Mouse (Mus musculus) hindbrain, embryonic 14.5 days (tissue): ENCODE data around the gene Ston2. TPM values are rescaled to one million over a fixed set of nuclear protein-coding genes. Genes with fewer than 3 reads are reported as not detected.
"Not testable (repeated sequence)": the region's sequence is repeated elsewhere in the genome, so short reads cannot be mapped to it uniquely, and the experiment has no call there.

Experiments used
- ATAC-seq: fragments of 200-750 bp; cut with Nextera tagmentation; 2 replicates; pipeline ENCODE4 v1.8.0; 2017; ENCODE audit warnings: moderate number of reproducible peaks, mild to moderate bottlenecking, moderate TSS enrichment, moderate library complexity; ENCODE audit not compliant: low FRiP score
- DNase-seq: peaks from one replicate; pipeline ENCODE4 v3.0.0-alpha.2; 2015; ENCODE audit warnings: low spot score
- H3K27ac ChIP-seq: fragments of 300-500 bp; sonication (generic); 2 replicates; pipeline ENCODE4 v1.5.1; 2014; ENCODE audit warnings: mild to moderate bottlenecking, moderate library complexity
- H3K27me3 ChIP-seq: fragments of 300-500 bp; sonication (generic); 2 replicates; pipeline ENCODE4 v1.6.1; 2014; ENCODE audit warnings: mild to moderate bottlenecking, low read length, mixed read lengths; ENCODE audit not compliant: control insufficient read depth, insufficient read depth
- H3K36me3 ChIP-seq: fragments of 300-500 bp; sonication (generic); replicated peaks from 2 replicates; pipeline ENCODE4 v1.6.1; 2014; ENCODE audit not compliant: control insufficient read depth, insufficient read depth
- H3K4me1 ChIP-seq: fragments of 300-500 bp; sonication (generic); replicated peaks from 2 replicates; pipeline ENCODE4 v1.6.1; 2014; ENCODE audit warnings: antibody characterized with exemption, low read length, mixed read lengths; ENCODE audit not compliant: control insufficient read depth, insufficient read depth
- H3K4me2 ChIP-seq: fragments of 300-500 bp; sonication (generic); replicated peaks from 2 replicates; pipeline ENCODE4 v1.6.1; 2014; ENCODE audit warnings: mild to moderate bottlenecking, moderate library complexity
- H3K4me3 ChIP-seq: fragments of 300-500 bp; sonication (generic); replicated peaks from 2 replicates; pipeline ENCODE4 v1.5.1; 2014; ENCODE audit warnings: mild to moderate bottlenecking, low read length
- H3K9ac ChIP-seq: fragments of 300-500 bp; sonication (generic); 2 replicates; pipeline ENCODE4 v1.6.1; 2014
- H3K9me3 ChIP-seq: fragments of 300-500 bp; sonication (generic); 2 replicates; pipeline ENCODE4 v1.6.1; 2016; ENCODE audit warnings: low read length; ENCODE audit not compliant: control insufficient read depth
- WGBS: fragments of 180-500 bp; shearing (Covaris S2); extraction: QIAGEN DNeasy Blood & Tissue Kit; methylation state at CpG from one replicate; pipeline ENCODE4 v1.1.7; 2014; 5-methylcytosine and 5-hydroxymethylcytosine counted together
- microRNA-seq: library from miRNA; unstranded; fragments of <30 nt; microRNA quantifications from one replicate; pipeline ENCODE4, GENCODE M21; 2016
- polyA plus RNA-seq: library from polyadenylated mRNA; unstranded; fragments of >200 nt; fragmentation: Nextera tagmentation; extraction: Ambion mirVana; gene quantifications from 2 replicates; pipeline ENCODE4 v1.2.1, GENCODE M21; 2014

The Ston2 gene
- polyA plus RNA-seq, 1 experiment from 2014 or later, result 9.5 TPM

GRCm38 (mm10) chr12:91588176-91588669 is 200.0 kb downstream of the Ston2 start:
- H3K4me2 ChIP-seq, result peak overlapping the region; percentile 60
- peak overlapping the region; percentile 100 for H3K27ac ChIP-seq
- no peaks in the 10 kb centered on the region for H3K27me3 ChIP-seq
- ATAC-seq (peak; percentile 92), DNase-seq (peak; percentile 94)
- peak overlapping the region; percentile 95 for H3K4me3 ChIP-seq
- H3K9ac ChIP-seq, result peak overlapping the region; percentile 100
- no peaks in the 10 kb centered on the region for H3K9me3 ChIP-seq
- peaks cover 25% of the 10 kb centered on the region for H3K36me3 ChIP-seq
- peaks cover 32% of the 10 kb centered on the region for H3K4me1 ChIP-seq
- 0% methylated on average over 32 of the region's 32 CpGs for WGBS

- 8% methylated on average over 5 of the region's 5 CpGs for WGBS
- no peaks in the 10 kb centered on the region for H3K9me3 ChIP-seq
- H3K27me3 ChIP-seq, result no peaks in the 10 kb centered on the region
- peaks cover 39% of the 10 kb centered on the region for H3K4me1 ChIP-seq
- H3K4me2 ChIP-seq, result peak overlapping the region; percentile 60
- H3K27ac ChIP-seq, result peak overlapping the region; percentile 100
- H3K36me3 ChIP-seq, result peaks cover 31% of the 10 kb centered on the region
- peak overlapping the region; percentile 95 for H3K4me3 ChIP-seq
- H3K9ac ChIP-seq, result peak overlapping the region; percentile 100
- ATAC-seq (no peak), DNase-seq (peak; percentile 61)
Measured at GRCm38 (mm10) chr12:91587491-91588033, 200.6 kb downstream of the Ston2 start.

GRCm38 (mm10) chr12:91587077-91587476 is 201.1 kb downstream of the Ston2 start:
- ATAC-seq, result no peak
- 36% methylated on average over 3 of the region's 3 CpGs for WGBS
- H3K4me1 ChIP-seq, result peaks cover 42% of the 10 kb centered on the region

DNA sequence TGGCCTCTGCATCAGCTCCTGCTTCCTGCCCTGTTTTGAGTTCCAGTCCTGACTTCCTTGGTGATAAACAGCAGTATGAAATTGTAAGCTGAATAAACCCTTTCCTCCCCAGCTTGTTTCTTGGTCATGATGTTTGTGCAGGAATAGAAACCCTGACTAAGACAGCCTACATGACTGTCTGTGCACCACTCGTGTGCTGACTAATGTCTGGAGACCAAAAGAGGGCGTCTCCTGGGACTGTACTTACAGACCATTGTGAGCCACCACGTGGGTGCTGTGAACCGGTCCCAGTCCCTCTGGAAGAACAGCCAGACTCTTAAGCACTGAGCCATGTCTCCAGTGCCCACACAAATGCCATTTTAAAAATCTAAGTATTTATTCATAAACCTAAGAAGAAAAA is 202.4 kb downstream of the Ston2 start:
- H3K4me1 ChIP-seq, result peaks cover 38% of the 10 kb centered on the region
- not testable (repeated sequence) for H3K9me3 ChIP-seq, H3K9ac ChIP-seq, ATAC-seq, H3K27ac ChIP-seq, H3K27me3 ChIP-seq, H3K4me3 ChIP-seq, H3K4me2 ChIP-seq, DNase-seq
- WGBS, result 96% methylated on average over 4 of the region's 4 CpGs
- peaks cover 49% of the 10 kb centered on the region for H3K36me3 ChIP-seq

More at GRCm38 (mm10) chr12:91587077-91587476, 201.1 kb downstream of the Ston2 start:
- peak overlapping the region; percentile 100 for H3K9ac ChIP-seq
- H3K27me3 ChIP-seq, result no peaks in the 10 kb centered on the region
- H3K9me3 ChIP-seq, result no peaks in the 10 kb centered on the region
- H3K27ac ChIP-seq, result peak overlapping the region; percentile 100; the same call in 1 of the 2 replicates
- H3K4me3 ChIP-seq, result peak overlapping the region; percentile 95
- DNase-seq, result no peak
- peak overlapping the region; percentile 60 for H3K4me2 ChIP-seq
- peaks cover 36% of the 10 kb centered on the region for H3K36me3 ChIP-seq

GRCm38 (mm10) chr12:91585206-91585605 is 203.0 kb downstream of the Ston2 start:
- H3K9ac ChIP-seq, result no peak overlapping the region
- H3K9me3 ChIP-seq, result no peaks in the 10 kb centered on the region
- no peak overlapping the region for H3K4me3 ChIP-seq
- no peak overlapping the region for H3K4me2 ChIP-seq
- H3K36me3 ChIP-seq, result peaks cover 55% of the 10 kb centered on the region
- H3K27ac ChIP-seq, result no peak overlapping the region
- H3K27me3 ChIP-seq, result no peaks in the 10 kb centered on the region
- 97% methylated on average over 3 of the region's 3 CpGs for WGBS
- DNase-seq, result no peak
- ATAC-seq, result no peak
- peaks cover 35% of the 10 kb centered on the region for H3K4me1 ChIP-seq

DNA sequence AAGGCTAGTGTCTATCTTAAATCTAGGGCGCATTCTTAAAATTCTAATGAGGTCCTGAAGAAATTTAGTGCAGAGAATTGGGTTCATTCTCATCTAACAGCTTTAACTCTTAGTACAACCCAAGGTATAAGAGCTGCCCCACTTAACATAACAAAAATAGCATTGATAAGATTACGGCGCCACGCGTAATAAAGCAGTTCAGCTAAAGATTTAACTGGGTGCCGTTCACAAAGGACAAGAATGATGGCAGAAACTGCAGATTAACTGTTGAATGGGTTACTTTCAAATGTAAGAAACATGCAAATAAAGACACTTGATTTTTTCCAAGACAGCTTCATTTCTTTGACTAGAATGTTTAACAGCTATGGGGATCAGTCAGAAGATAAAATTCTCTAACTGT is 204.8 kb downstream of the Ston2 start:
- Histone ChIP-seq H3K4me3 (no peak overlapping the region), H3K4me1 (peaks cover 35% of the 10 kb centered on the region), H3K9ac (peak overlapping the region; percentile 28; the same call in 1 of the 2 replicates), H3K4me2 (peak overlapping the region; percentile 31), H3K9me3 (no peaks in the 10 kb centered on the region), H3K36me3 (peaks cover 63% of the 10 kb centered on the region), H3K27me3 (no peaks in the 10 kb centered on the region), H3K27ac (no peak overlapping the region)
- no peak for DNase-seq
- WGBS, result 42% methylated on average over 6 of the region's 6 CpGs
- ATAC-seq, result no peak

Small RNAs within 50 kb of the gene (microRNA-seq; reads per million reads assigned to microRNA genes)
- not detected for gene Gm22015

Other genes starting within 250 kb of the Ston2 start
- 50.1 and 57.8 TPM in 2 replicates for gene Gtf2a1, start 197.9 kb downstream of the Ston2 start, polyA plus RNA-seq
- gene Sel1l, start 60.8 kb upstream of the Ston2 start, polyA plus RNA-seq, result 98.1 and 105 TPM in 2 replicates